Mouse (Mus musculus) layer of hippocampus, postnatal 10 days (tissue): Measurements from ENCODE around the gene Gm20481. TPM values are rescaled to one million over a fixed set of nuclear protein-coding genes. Genes with fewer than 3 reads are reported as not detected.
"Not testable (repeated sequence)": the region's sequence is repeated elsewhere in the genome, so short reads cannot be mapped to it uniquely, and the experiment has no call there.

ENCODE experiments used
- DNase-seq, 2 experiments: peaks; one replicate each; pipeline ENCODE4 v3.0.0; 2021; ENCODE audit warnings: low spot score in 2 of 2
- long read RNA-seq: library from polyadenylated mRNA; stranded (forward); transcript quantifications from one replicate; pipeline ENCODE4 v2.0.0, GENCODE M21; 2023
- total RNA-seq, 2 experiments: library from RNA; stranded (reverse); gene quantifications; 2 replicates each; pipeline ENCODE4 v1.2.3; 2021

Gm20481 gene
- total RNA-seq, result not detected
- long read RNA-seq, result 0 reads

GRCm38 (mm10) chr17:34969822-34970221 is at the start of gene Gm20481:
Gm20481 (plus strand) TSS chr17:34969912.
- not testable (repeated sequence) for DNase-seq

DNA sequence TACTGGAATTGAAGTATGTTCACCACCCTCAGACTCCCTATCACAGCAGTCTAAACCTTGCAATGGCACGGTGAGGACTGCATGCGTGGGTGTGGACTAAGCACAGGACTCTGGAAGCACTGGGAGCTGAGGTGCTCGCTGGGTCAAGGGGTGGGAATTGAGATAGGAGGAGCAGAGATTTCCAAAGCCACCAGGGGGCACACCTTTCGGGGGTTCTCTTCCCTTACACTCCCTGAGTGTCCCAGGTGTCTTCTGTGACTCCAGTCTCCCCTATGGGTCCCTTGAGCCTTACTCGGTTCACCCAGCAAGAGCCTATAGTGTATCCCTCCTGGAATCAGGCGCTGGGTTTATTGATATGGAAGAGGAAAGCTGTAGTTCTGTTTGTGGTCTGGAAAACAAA is 46.8 kb upstream of the Gm20481 start:
- DNase-seq, result no peak

GRCm38 (mm10) chr17:34924258-34924657 is 45.5 kb upstream of the Gm20481 start:
- DNase-seq, result no peak

- DNase-seq, result no peak
These were observed 42.2 kb upstream of the Gm20481 start for GRCm38 (mm10) chr17:34927306-34928019.

DNA sequence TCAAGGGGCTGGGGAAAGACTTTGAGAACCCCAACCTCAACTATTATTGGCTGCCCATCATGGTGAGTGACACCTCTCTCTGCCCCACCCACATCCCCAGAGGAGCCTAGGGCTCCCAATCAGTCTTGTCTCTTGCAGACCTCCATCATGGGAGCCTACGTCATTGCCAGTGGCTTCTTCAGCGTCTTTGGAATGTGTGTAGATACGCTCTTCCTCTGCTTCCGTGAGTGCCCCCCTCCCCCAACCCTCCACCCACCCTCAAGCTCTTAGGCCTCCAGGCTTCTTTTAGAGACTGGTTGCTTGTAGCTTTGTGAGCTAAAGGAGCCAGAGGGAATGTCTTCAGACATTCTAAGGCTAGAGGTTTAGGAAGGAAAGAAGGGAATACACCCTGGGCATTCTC is 40.9 kb upstream of the Gm20481 start:
- DNase-seq, result no peak

DNA sequence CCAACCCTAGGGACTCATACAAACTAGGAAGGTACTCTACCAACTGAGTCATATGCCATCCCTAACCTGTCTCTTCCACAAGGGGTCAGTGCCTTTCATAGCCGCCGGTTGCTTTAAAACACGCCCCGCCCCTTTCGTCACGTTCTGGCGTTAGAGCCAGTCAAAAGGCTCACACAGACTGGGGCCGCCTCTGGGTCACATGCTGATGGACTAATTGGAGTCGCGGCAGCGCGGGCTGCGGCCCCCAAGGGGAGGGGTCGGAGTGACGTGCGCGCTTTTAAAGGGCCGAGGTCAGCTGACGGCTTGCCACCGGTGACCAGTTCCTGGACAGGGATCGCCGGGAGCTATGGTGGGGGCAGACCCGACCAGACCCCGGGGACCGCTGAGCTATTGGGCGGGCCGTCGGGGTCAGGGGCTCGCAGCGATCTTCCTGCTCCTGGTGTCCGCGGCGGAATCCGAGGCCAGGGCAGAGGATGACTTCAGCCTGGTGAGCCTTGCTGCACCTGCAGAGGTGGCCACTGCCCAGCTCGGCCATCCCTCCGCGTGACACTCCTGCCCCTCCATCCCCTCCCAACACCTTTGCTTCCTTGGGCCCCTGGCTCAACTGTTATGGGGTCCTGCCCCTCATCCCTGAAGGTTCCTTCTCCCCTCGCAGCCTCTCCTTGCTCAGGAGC is 38.5 kb upstream of the Gm20481 start, which contains the start of gene Neu1:
Neu1 (plus strand) TSS at position 193 of the 674 bp plus-strand sequence.
- DNase-seq, result peak; percentile 98

DNA sequence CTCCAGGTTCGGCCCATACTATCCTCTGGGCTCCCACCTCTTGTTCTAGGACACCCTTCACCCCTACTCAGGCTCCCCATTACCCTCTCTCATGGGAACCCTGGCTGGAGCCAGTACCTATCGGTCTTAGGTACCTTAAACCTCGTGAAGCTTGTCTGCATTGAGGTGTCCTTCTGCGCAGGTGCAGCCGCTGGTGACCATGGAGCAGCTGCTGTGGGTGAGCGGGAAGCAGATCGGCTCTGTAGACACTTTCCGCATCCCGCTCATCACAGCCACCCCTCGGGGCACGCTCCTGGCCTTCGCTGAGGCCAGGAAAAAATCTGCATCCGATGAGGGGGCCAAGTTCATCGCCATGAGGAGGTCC is 38.0 kb upstream of the Gm20481 start:
- peak in 1 of 2 experiments; percentile 34 for DNase-seq

GRCm38 (mm10) chr17:34932287-34932686 is 37.4 kb upstream of the Gm20481 start:
- DNase-seq, result no peak

DNA sequence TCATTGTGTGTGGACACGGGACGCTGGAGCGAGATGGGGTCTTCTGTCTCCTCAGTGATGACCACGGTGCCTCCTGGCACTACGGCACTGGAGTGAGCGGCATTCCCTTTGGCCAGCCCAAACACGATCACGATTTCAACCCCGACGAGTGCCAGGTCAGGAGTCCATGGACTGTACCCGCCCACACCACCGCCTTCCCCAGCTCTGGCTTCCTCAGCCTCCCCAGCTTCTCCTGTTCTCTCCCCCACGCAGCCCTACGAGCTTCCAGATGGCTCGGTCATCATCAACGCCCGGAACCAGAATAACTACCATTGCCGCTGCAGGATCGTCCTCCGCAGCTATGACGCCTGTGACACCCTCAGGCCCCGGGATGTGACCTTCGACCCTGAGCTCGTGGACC is 35.7 kb upstream of the Gm20481 start:
- no peak for DNase-seq

GRCm38 (mm10) chr17:34934830-34935229 is 34.9 kb upstream of the Gm20481 start:
- DNase-seq, result no peak

GRCm38 (mm10) chr17:34937960-34938505 is 31.7 kb upstream of the Gm20481 start:
- DNase-seq, result no peak

- no peak for DNase-seq
These were observed 28.2 kb upstream of the Gm20481 start for GRCm38 (mm10) chr17:34941344-34942041.

GRCm38 (mm10) chr17:34943128-34943815 is 26.4 kb upstream of the Gm20481 start:
- no peak for DNase-seq

DNA sequence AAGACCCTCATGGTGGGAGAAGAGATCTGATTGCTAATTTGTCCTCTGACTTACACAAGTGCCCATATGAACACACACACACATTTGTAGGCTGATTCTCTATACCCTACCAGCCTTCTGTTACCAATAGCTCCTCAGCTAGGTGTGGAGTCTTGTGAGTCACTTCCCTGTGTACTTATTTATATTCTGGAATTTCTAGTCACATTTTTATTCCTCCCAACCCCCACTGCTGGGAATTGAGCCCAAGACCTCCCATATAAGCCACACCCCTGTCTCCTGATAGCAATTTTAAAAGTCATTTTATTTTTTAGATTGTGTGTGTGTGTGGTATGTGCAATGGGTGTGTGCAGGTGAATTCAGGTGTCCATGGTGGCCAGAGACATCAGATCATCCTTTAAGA is 25.4 kb upstream of the Gm20481 start:
- DNase-seq, result no peak

DNA sequence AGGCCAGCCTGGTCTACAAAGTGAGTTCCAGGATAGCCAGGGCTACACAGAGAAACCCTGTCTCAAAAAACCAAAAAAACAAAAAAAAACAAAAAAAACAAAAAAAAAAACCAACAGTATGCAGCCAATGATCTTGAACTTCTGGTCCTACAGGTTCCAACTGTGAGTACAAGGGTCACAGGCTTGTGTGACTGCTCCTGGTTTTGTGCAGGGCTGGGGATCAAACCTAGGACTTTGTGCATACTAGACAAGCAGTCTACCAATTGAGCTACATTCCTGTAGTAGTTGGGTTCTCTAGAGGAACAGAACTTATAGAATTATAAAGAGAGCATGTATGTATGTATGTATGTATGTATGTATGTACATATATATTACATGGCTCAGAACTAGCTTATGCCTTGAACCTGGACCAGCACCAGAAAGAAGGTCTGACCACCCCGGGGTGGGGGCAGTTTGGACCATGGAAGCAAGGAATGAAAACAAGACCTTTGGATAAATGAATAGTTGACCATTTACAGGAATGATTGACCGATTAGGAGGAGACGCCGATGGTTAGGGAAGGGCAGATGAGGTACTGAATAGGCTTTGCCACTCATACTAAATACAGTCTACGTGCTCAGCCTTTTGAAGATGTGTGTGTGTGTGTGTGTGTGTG is 23.1 kb upstream of the Gm20481 start:
- no peak for DNase-seq

GRCm38 (mm10) chr17:34947606-34948005 is 22.1 kb upstream of the Gm20481 start:
- DNase-seq, result no peak

DNA sequence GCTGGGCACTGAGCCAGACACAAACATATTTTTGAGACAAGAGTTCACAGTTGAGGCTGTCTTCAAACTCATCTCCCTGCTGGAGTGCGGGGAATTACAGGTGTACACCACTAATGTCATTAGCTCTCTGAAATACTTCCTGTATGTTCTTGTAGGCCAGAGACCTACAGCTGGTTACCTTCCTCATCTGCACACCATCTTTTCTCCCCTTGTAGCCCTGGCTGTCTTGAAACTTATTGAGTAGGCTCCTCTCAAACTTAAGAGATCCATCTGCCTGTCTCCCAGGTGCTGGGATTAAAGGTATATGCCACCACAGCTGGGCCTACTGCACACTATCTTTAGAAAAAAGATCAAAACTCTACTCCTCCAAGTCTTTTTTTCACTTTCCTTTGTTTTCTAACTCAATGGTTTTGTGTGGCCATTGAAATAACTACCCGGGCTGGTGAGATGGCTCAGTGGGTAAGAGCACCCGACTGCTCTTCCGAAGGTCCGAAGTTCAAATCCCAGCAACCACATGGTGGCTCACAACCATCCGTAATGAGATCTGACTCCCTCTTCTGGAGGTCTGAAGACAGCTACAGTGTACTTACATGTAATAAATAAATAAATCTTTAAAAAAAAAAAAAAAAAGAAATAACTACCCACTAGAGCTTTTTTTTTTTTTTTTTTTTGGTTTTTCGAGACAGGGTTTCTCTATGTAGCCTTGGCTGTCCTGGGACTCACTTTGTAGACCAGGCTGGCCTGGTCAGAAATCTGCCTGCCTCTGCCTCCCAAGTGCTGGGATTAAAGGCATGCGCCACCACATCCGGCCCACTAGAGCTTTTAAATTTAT is 20.8 kb upstream of the Gm20481 start:
- DNase-seq, result not testable (repeated sequence)

DNA sequence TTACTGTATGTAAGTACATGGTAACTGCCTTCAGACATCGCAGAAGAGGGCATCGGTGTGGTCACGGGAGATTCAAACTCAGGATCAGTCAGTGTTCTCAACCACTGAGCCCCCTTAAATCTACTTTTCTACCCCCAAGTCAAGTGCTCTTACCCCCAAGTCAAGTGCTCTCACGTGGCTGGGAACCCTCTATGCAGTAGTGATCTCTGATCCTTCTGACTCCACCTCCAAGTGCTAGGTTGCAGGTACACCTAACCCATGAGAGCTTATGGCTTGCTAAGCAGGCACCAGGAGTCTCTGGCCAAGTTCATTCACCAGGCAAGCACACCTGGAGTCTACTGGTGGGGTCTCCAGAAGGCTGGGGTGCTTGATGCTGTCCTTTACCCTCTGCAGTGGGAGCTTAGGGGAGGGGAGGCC is 20.2 kb upstream of the Gm20481 start:
- DNase-seq, result no peak

GRCm38 (mm10) chr17:34950514-34951455 is 18.9 kb upstream of the Gm20481 start:
- no peak for DNase-seq
